Mouse (Mus musculus): ENCODE data around the gene Gm28845.

DNA sequence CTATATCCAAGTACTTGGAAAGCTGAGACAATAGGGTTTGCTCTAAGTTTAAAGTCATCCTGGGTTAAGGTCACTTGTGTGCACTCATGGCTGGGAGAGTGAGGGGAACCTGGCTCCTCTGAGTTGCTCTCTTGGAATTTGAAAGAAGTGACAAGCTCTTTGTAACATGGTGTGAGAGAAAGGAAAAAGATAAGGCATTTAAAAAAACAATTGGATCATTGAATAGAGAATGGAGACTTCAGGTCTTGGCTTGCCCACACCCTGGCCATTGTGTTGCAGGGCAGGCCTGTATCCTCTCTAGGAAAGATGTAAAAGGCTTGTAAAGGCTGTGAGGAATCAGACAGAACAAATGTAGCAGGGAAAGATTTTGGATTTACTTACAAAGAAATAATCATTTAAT lies 51.5 kb downstream of the Gm28845 start:
- TF ChIP-seq CTCF (IDR thresholded peaks at IDR 0.05; ENCODE audit: control insufficient read depth, insufficient read depth, low read length) (no peak), POLR2A (IDR thresholded peaks at IDR 0.05; ENCODE audit: borderline replicate concordance, control insufficient read depth, low read depth, low read length) (no peak)
